Mouse (Mus musculus) erythroid progenitor cell, adult 5-6 weeks (primary cell): ENCODE results near the gene Hecw2. TPM values are rescaled to one million over a fixed set of nuclear protein-coding genes. Genes with fewer than 3 reads are reported as not detected.

ENCODE experiments used
- ATAC-seq: replicated peaks from 2 replicates; pipeline ENCODE4 v1.8.0; 2016; ENCODE audit warnings: moderate number of reproducible peaks, mild to moderate bottlenecking, moderate TSS enrichment, inconsistent platforms; ENCODE audit not compliant: poor library complexity, low FRiP score, severe bottlenecking
- total RNA-seq, 2 experiments: library from RNA; stranded (forward) in 1 of 2; stranded (reverse) in 1 of 2; fragments of 150-400 nt in 1 of 2; fragments of 186-747, 209-891 nt in 1 of 2; gene quantifications; 2 replicates each; pipeline versions ENCODE4 v1.2.3 to v1.2.4; 2015 to 2017; ENCODE audit warnings: low replicate concordance in 2 of 2

Gene Hecw2
- total RNA-seq (2015; ENCODE audit: low replicate concordance) = not detected in 2 replicates
- total RNA-seq (2017; ENCODE audit: low replicate concordance) = not detected in 2 replicates

GRCm38 (mm10) chr1:54194954-54195305 is at the start of gene Hecw2:
Gene Hecw2 (minus strand): TSS chr1:54195168.
- no peak for ATAC-seq

- ATAC-seq = no peak
Observed at GRCm38 (mm10) chr1:54242722-54243121, 47.8 kb upstream of the Hecw2 start.

GRCm38 (mm10) chr1:54220273-54220672 is 25.3 kb upstream of the Hecw2 start:
- no peak for ATAC-seq

- no peak for ATAC-seq
Observed at GRCm38 (mm10) chr1:54194183-54194953, 600 bp downstream of the Hecw2 start.

- ATAC-seq = no peak
Observed at GRCm38 (mm10) chr1:54193191-54193770, 1.7 kb downstream of the Hecw2 start.

- ATAC-seq = no peak
Observed at GRCm38 (mm10) chr1:54187579-54187978, 7.4 kb downstream of the Hecw2 start.

- no peak for ATAC-seq
Observed at GRCm38 (mm10) chr1:54186347-54186746, 8.6 kb downstream of the Hecw2 start.

GRCm38 (mm10) chr1:54180663-54181062 is 14.3 kb downstream of the Hecw2 start:
- ATAC-seq = no peak

- no peak for ATAC-seq
Observed at GRCm38 (mm10) chr1:54179179-54179578, 15.8 kb downstream of the Hecw2 start.

GRCm38 (mm10) chr1:54176592-54176991 is 18.4 kb downstream of the Hecw2 start:
- no peak for ATAC-seq

GRCm38 (mm10) chr1:54168014-54168413 is 27.0 kb downstream of the Hecw2 start:
- no peak for ATAC-seq

GRCm38 (mm10) chr1:54159531-54159930 is 35.4 kb downstream of the Hecw2 start:
- no peak for ATAC-seq

- ATAC-seq = no peak
Observed at GRCm38 (mm10) chr1:54153216-54153786, 41.7 kb downstream of the Hecw2 start.

GRCm38 (mm10) chr1:54145106-54145505 is 49.9 kb downstream of the Hecw2 start:
- ATAC-seq = no peak

GRCm38 (mm10) chr1:54133802-54134436 is 61.0 kb downstream of the Hecw2 start:
- no peak for ATAC-seq

- ATAC-seq = no peak
Observed at GRCm38 (mm10) chr1:54128714-54129431, 66.1 kb downstream of the Hecw2 start.

- ATAC-seq = no peak
Observed at GRCm38 (mm10) chr1:54126991-54127742, 67.8 kb downstream of the Hecw2 start.

- ATAC-seq = no peak
Observed at GRCm38 (mm10) chr1:54122551-54122950, 72.4 kb downstream of the Hecw2 start.

GRCm38 (mm10) chr1:54121071-54121730 is 73.8 kb downstream of the Hecw2 start:
- no peak for ATAC-seq
